Mouse (Mus musculus) hindbrain, embryonic 15.5 days (tissue): ENCODE results near the gene Slx1b. TPM values are rescaled to one million over a fixed set of nuclear protein-coding genes. Genes with fewer than 3 reads are reported as not detected.
"Not testable (repeated sequence)": the region's sequence is repeated elsewhere in the genome, so short reads cannot be mapped to it uniquely, and the experiment has no call there.

Source experiments
- ATAC-seq: fragments of 200-750 bp; cut with Nextera tagmentation; 2 replicates; pipeline ENCODE4 v1.8.0; 2017; ENCODE audit warnings: low read depth, moderate number of reproducible peaks, moderate TSS enrichment; ENCODE audit not compliant: low FRiP score
- H3K27ac ChIP-seq: fragments of 300-500 bp; sonication (generic); replicated peaks from 2 replicates; pipeline ENCODE4 v1.5.1; 2015; ENCODE audit warnings: mild to moderate bottlenecking, inconsistent platforms
- H3K27me3 ChIP-seq: fragments of 300-500 bp; sonication (generic); 2 replicates; pipeline ENCODE4 v1.6.1; 2015; ENCODE audit warnings: control low read depth, inconsistent platforms
- H3K36me3 ChIP-seq: fragments of 300-500 bp; sonication (generic); 2 replicates; pipeline ENCODE4 v1.6.1; 2015; ENCODE audit warnings: control low read depth, inconsistent platforms
- H3K4me1 ChIP-seq: fragments of 300-500 bp; sonication (generic); replicated peaks from 2 replicates; pipeline ENCODE4 v1.6.1; 2015; ENCODE audit warnings: control low read depth, inconsistent platforms
- H3K4me2 ChIP-seq: fragments of 300-500 bp; sonication (generic); 2 replicates; pipeline ENCODE4 v1.6.1; 2015; ENCODE audit warnings: moderate library complexity, mild to moderate bottlenecking, inconsistent platforms
- H3K4me3 ChIP-seq: fragments of 300-500 bp; sonication (generic); 2 replicates; pipeline ENCODE4 v1.5.1; 2015; ENCODE audit warnings: mild to moderate bottlenecking, inconsistent platforms
- H3K9ac ChIP-seq: fragments of 300-500 bp; sonication (generic); 2 replicates; pipeline ENCODE4 v1.6.1; 2015; ENCODE audit warnings: inconsistent platforms
- H3K9me3 ChIP-seq: fragments of 300-500 bp; sonication (generic); 2 replicates; pipeline ENCODE4 v1.6.1; 2016; ENCODE audit warnings: control low read depth, inconsistent platforms
- WGBS: fragments of 180-500 bp; shearing (Covaris S2); methylation state at CpG from one replicate; pipeline ENCODE4 v1.1.7; 2015; 5-methylcytosine and 5-hydroxymethylcytosine counted together
- polyA plus RNA-seq: library from polyadenylated mRNA; unstranded; fragments of >200 nt; fragmentation: Nextera tagmentation; extraction: Ambion mirVana; gene quantifications from 2 replicates; pipeline ENCODE4 v1.2.1, GENCODE M21; 2015

Slx1b gene
- polyA plus RNA-seq: 16.2 and 16.7 TPM in 2 replicates

DNA sequence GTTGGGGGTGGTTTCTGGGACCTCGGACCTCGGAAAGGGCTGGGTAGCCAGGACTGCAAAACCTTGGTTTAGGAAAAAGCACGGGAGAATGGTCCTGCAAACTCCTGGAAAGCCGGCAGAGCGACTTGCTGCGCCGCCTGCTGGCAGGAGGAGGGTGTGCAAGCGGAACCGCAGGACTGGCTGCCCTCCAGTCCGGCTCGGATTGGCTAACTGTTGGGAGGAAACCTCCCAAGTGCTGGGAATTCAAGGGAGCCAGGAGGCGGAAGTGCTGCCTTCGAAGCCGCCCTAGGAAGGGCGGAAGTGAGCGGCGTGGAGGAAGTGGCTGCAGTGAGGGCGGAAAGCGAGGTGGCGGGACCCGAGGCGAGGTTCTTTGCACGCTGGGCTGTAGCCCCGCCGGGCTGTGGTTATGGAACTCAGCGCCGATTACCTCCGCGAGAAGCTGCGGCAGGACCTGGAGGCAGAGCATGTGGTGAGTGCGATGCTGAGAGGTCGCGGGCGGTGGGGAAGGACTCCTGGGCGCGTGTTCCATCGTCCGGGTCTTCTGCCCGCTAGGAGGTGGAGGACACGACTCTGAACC is at the start of gene Slx1b:
TSS of gene Slx1b (minus strand) at position 154 of the 577 bp plus-strand sequence.
- under 1% methylated on average over 40 of the region's 40 CpGs for WGBS
- no peaks in the 10 kb centered on the region for H3K27me3 ChIP-seq
- peak; percentile 96 for ATAC-seq
- peaks cover 17% of the 10 kb centered on the region for H3K36me3 ChIP-seq
- H3K4me3 ChIP-seq: peak within 1 kb of the TSS; percentile 78
- H3K4me1 ChIP-seq: peaks cover 40% of the 10 kb centered on the region
- H3K9me3 ChIP-seq: no peaks in the 10 kb centered on the region
- H3K27ac ChIP-seq: peak within 1 kb of the TSS; percentile 93
- H3K9ac ChIP-seq: peak within 1 kb of the TSS; percentile 85
- H3K4me2 ChIP-seq: peak within 1 kb of the TSS; percentile 90

DNA sequence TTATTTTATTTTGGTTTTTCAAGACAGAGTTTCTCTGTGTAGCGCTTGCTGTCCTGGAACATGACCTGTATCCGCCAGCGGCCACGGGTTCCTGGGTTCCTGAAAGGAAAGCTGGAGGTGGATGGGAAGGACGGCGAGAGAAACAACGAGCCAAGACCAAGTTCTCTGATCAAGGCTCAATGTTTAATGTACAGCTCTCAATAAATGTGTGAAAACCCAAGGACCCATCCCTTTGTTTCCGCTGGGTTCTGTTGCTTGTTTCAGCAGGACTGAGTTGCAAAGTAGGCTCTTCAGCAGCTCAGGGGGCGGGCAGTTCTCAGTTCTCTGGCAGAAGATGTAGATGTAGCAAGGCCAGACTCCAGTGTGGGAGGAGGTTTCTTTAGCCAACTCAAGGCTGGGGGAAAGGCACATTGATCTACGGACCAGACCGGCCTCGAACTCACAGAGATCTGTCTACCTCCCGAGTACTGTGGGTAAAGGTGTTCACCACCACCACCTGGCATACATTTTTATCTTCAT is 46.4 kb upstream of the Slx1b start:
- no peak overlapping the region for H3K4me3 ChIP-seq
- 92% methylated on average over 13 of the region's 13 CpGs for WGBS
- H3K4me2 ChIP-seq: no peak overlapping the region

DNA sequence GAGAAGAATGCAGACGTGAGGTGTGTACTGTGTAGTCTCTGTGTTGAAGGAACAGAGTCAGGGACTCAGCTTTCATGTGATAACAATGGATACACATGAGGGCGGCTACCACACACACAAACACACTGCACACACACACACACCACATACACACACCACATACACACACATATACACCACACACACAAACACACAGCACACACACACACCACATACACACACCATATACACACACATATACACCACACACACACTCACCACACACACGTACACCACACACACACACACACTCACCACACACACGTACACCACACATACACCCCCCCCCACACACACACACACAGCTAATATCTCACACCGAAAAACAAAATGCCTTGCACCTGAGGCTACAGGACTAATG is 45.9 kb upstream of the Slx1b start:
- Histone ChIP-seq H3K27me3 (no peaks in the 10 kb centered on the region), H3K4me2 (no peak overlapping the region), H3K4me1 (no peaks in the 10 kb centered on the region), H3K9ac (no peak overlapping the region), H3K36me3 (no peaks in the 10 kb centered on the region), H3K27ac (no peak overlapping the region), H3K4me3 (no peak overlapping the region), H3K9me3 (no peaks in the 10 kb centered on the region)
- WGBS: 83% methylated on average over 5 of the region's 5 CpGs
- ATAC-seq: no peak

More for the DNA sequence above, 46.4 kb upstream of the Slx1b start:
- Histone ChIP-seq H3K4me1 (no peaks in the 10 kb centered on the region), H3K36me3 (no peaks in the 10 kb centered on the region), H3K27ac (no peak overlapping the region), H3K27me3 (no peaks in the 10 kb centered on the region), H3K9me3 (no peaks in the 10 kb centered on the region), H3K9ac (no peak overlapping the region)
- no peak for ATAC-seq

DNA sequence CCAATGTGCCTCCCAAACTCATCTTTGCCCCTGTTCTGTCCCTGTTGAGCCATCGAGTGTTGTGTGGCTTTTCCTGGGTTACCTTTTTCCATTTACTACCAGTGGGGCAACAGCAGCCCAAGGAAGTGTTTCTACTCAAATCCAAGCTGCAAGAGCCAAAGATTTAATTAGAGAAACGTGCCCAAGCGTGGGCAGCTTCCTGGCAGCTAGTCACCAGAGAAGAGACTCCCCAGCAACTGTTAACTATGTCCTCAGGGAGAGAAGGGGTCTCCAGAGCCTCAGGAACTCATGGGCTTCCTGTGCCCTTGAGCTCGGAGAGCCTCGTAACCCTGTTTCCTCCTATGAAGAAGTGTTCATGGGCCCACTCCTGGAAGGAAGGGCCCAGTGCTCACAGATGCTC is 45.4 kb upstream of the Slx1b start:
- Histone ChIP-seq H3K4me2 (no peak overlapping the region), H3K36me3 (no peaks in the 10 kb centered on the region), H3K4me3 (no peak overlapping the region), H3K9me3 (no peaks in the 10 kb centered on the region), H3K4me1 (no peaks in the 10 kb centered on the region), H3K27me3 (no peaks in the 10 kb centered on the region), H3K9ac (no peak overlapping the region), H3K27ac (no peak overlapping the region)
- ATAC-seq: no peak
- WGBS: 87% methylated on average over 5 of the region's 5 CpGs

DNA sequence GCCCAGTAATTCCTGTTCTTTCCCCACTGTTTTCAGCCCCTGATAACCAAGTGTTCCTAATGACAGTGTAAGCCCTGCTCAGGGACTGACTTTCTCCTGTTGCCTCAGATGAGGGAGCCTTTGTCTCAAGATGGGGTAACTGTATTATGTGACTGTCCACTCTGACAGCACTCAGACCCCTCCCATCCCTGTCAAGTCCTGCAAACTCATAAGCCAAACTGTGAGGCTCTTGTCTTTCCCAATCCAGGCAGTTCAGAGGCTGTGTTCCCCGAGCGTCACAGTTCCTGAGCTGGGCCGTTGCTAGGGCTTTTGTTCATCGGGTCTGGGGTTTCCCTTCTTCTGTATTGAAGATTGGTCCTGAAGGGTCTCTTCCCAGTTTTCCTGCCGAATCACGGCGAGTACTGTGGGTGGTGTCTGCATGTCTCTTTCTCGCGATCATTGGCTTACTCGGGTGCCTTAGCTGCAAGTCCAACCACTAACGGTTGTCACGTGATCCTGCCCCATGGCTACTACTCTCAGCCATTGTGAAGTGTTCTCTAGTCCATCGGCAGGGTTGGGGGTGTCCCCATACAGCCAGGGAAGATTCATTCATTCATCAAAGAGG is 44.6 kb upstream of the Slx1b start:
- H3K27me3 ChIP-seq: no peaks in the 10 kb centered on the region
- H3K4me2 ChIP-seq: no peak overlapping the region
- H3K4me3 ChIP-seq: no peak overlapping the region
- H3K9ac ChIP-seq: no peak overlapping the region
- ATAC-seq: no peak
- H3K9me3 ChIP-seq: no peaks in the 10 kb centered on the region
- H3K4me1 ChIP-seq: no peaks in the 10 kb centered on the region
- 69% methylated on average over 13 of the region's 13 CpGs for WGBS
- H3K27ac ChIP-seq: no peak overlapping the region
- no peaks in the 10 kb centered on the region for H3K36me3 ChIP-seq

DNA sequence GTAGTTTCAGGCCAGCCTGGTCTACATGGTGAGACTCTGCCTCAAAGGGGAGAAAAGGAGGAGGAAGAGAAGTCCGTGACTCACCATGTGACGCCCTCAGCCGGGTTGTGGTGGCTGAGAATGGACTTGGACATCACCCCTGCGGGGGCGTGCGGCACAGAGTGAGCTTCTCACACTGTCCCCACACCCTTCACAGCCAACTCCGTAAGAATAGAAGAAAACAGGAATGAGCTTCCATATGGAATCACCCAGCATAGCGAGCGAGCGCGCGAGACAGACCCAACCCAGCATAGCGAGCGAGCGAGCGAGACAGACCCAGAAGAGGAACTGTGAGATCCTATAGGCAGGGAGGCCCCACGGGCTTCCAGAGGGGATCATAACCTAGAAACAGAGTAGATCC is 44.0 kb upstream of the Slx1b start:
- Histone ChIP-seq H3K9me3 (no peaks in the 10 kb centered on the region), H3K4me2 (no peak overlapping the region), H3K27ac (no peak overlapping the region), H3K4me1 (no peaks in the 10 kb centered on the region), H3K27me3 (no peaks in the 10 kb centered on the region), H3K4me3 (no peak overlapping the region), H3K9ac (no peak overlapping the region), H3K36me3 (no peaks in the 10 kb centered on the region)
- ATAC-seq: no peak
- 87% methylated on average over 17 of the region's 17 CpGs for WGBS

DNA sequence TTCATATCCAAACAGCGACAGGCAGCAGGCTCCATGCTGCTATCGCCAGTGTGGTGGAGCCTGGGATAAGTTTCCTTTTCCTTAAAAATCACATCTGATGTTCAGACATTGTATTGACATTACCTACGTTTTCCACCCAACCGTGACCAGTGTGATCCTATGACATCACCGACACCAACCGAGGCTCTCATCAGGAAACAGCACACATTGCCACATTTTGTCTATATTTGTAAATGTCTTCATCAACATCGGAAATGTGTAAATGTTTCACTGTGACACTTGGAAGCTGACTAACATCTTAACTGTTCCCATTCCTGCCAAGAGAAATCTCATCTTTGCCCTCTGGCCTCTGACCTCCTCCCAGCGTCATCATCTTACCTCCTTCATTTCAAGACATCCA is 40.5 kb upstream of the Slx1b start:
- Histone ChIP-seq H3K4me1 (no peaks in the 10 kb centered on the region), H3K4me2 (no peak overlapping the region), H3K27me3 (no peaks in the 10 kb centered on the region), H3K36me3 (no peaks in the 10 kb centered on the region), H3K4me3 (no peak overlapping the region), H3K9ac (no peak overlapping the region), H3K27ac (no peak overlapping the region), H3K9me3 (no peaks in the 10 kb centered on the region)
- WGBS: 86% methylated on average over 8 of the region's 8 CpGs
- ATAC-seq: no peak

DNA sequence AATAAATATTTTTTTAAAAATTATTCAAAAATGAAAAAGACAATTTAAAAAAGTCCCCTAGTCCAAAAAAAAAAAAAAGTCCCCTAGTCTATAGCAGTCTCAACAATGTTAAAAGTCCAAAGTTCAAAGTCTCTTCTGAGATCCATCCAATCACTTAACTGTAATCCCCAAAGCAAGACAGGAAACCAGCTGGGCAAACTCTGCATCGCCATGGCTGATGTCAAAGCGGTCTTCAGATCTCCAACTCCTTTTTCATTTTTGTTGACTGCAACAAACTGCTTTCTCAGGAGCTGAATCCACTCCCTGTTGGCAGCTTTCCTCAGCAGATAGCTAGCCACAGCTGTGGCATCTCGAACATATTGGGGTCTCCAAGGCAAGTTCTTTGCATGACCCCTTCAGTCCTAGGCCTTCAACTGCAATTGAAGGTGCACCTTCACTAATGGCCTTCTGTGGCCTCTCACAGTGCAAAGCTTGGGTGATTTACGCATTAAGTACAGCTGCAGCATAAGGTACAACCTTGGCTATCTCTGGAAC is 34.7 kb upstream of the Slx1b start:
- not testable (repeated sequence) for H3K4me2 ChIP-seq, H3K4me1 ChIP-seq, H3K27ac ChIP-seq, ATAC-seq, H3K36me3 ChIP-seq, H3K4me3 ChIP-seq, H3K9ac ChIP-seq, H3K9me3 ChIP-seq, H3K27me3 ChIP-seq
- 91% methylated on average over 4 of the region's 4 CpGs for WGBS

DNA sequence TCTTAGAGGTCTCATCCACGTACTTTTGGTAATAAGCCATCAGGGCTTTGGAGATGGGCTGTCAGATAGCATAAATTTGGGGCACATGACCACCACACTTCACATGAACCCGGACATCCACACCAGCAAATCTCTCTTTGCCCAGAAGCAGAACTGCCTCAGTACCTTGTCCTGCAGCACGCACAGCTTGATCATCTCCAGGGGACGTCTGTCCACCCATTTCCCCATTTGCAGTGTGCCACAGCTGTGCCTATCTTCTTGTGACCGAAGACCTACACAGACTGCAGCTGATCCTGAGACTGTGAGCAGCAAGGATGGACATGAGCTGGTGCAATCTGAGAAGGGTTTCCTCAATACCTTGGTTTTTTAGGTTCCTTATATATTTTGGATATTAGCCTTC is 30.1 kb upstream of the Slx1b start:
- Histone ChIP-seq H3K9me3 (no peaks in the 10 kb centered on the region), H3K36me3 (no peaks in the 10 kb centered on the region), H3K4me2 (no peak overlapping the region), H3K4me1 (no peaks in the 10 kb centered on the region), H3K4me3 (no peak overlapping the region), H3K27ac (no peak overlapping the region), H3K9ac (no peak overlapping the region), H3K27me3 (no peaks in the 10 kb centered on the region)
- no peak for ATAC-seq
- 82% methylated on average over 5 of the region's 5 CpGs for WGBS

DNA sequence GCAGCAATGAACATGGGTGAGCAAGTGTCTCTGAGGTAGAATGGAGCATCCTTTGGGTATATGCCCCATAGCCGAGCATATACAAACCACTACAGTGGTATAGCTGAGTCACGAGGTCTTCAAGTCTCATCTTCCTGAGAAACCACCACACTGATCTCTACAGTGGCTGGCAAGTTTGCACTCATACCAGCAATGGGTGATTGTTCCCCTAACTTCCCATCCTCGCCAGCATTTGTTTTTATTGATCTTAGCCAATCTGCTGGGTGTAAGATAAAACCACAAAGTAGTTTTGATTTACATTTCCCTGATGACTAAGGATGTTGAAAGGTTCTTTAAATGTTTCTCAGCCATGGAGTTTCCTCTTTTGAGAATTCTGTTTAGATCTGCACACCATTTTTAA is 29.5 kb upstream of the Slx1b start:
- no peak overlapping the region for H3K27ac ChIP-seq
- no peak overlapping the region for H3K4me2 ChIP-seq
- no peaks in the 10 kb centered on the region for H3K36me3 ChIP-seq
- no peaks in the 10 kb centered on the region for H3K27me3 ChIP-seq
- WGBS: 80% methylated on average over 3 of the region's 3 CpGs
- no peaks in the 10 kb centered on the region for H3K4me1 ChIP-seq
- ATAC-seq: no peak
- no peak overlapping the region for H3K4me3 ChIP-seq
- no peak overlapping the region for H3K9ac ChIP-seq
- H3K9me3 ChIP-seq: no peaks in the 10 kb centered on the region

DNA sequence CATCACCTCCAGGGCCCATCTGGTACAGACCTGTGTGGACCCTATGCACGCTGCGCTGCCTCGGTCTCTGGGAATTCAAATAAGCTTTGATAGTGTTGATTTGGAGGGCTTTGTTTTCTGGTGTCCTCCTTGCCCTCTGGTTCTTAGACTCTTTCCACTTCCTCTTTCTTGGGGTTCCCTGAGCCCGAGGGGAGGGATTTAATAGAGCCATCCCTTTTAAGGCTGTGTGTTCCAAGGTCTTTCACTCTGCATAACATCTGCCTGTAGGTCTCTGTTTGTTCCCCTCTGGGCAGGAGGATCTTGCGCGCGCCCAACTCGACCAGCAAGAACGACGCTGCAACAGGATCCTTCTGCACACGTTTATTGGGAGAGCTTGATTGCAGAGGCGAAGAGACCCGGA is 26.1 kb upstream of the Slx1b start:
- no peak for ATAC-seq
- Histone ChIP-seq H3K27me3 (no peaks in the 10 kb centered on the region), H3K4me2 (no peak overlapping the region)

DNA sequence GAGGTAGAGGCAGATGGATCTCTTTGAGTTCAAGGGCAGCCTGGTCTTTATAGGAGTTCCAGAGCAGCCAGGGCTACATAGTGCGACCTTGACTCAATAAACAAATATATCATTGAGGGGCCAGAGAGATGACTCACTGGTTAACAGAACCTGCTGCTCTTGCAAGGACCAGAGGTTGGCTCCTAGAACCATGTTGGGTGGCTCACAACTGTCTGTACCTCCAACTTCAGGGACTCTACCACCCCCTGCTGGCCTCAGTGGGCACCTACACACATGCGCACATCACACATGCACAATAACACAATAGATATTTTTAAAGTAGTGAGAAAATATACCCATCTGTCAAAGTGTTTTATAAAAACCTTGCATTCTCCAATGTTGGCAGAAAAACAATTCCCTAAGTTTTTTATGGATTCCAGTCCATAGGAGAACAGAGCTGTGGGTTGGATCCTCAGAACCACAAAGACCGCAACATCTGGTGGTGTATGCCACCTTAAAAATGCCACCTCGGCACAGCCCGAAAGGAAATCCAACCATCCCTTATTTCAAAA is 23.3 kb upstream of the Slx1b start:
- Histone ChIP-seq H3K36me3 (no peaks in the 10 kb centered on the region), H3K4me3 (no peak overlapping the region), H3K27ac (no peak overlapping the region), H3K4me1 (no peaks in the 10 kb centered on the region), H3K27me3 (no peaks in the 10 kb centered on the region), H3K9ac (no peak overlapping the region), H3K4me2 (no peak overlapping the region), H3K9me3 (no peaks in the 10 kb centered on the region)
- no peak for ATAC-seq
- WGBS: 92% methylated on average over 5 of the region's 5 CpGs

More for the DNA sequence above, 26.1 kb upstream of the Slx1b start:
- 94% methylated on average over 13 of the region's 13 CpGs for WGBS
- no peak overlapping the region for H3K4me3 ChIP-seq
- no peaks in the 10 kb centered on the region for H3K36me3 ChIP-seq
- H3K27ac ChIP-seq: no peak overlapping the region
- H3K9ac ChIP-seq: no peak overlapping the region
- no peaks in the 10 kb centered on the region for H3K4me1 ChIP-seq
- H3K9me3 ChIP-seq: no peaks in the 10 kb centered on the region
